Mouse (Mus musculus) MEL-GATA-1-ER (cell line): ENCODE results near the gene Rho.

Source experiments
- DNase-seq: peaks from one replicate; pipeline ENCODE4 v3.0.0-alpha.2; 2012; ENCODE audit warnings: low read depth; ENCODE audit errors: extremely low read depth

Rho gene

GRCm38 (mm10) chr6:115931639-115932038 lies at the start of gene Rho:
TSS of gene Rho (plus strand) at chr6:115931748.
- no peak for DNase-seq

- no peak for DNase-seq
These were observed 47.5 kb upstream of the Rho start for GRCm38 (mm10) chr6:115884018-115884417.

GRCm38 (mm10) chr6:115886894-115887293 lies 44.7 kb upstream of the Rho start:
- peak; percentile 67 for DNase-seq

GRCm38 (mm10) chr6:115888296-115888695 lies 43.3 kb upstream of the Rho start:
- DNase-seq: peak; percentile 46

- DNase-seq: no peak
These were observed 40.9 kb upstream of the Rho start for GRCm38 (mm10) chr6:115890601-115891000.

GRCm38 (mm10) chr6:115891061-115891460 lies 40.5 kb upstream of the Rho start:
- no peak for DNase-seq

- DNase-seq: no peak
These were observed 40.0 kb upstream of the Rho start for GRCm38 (mm10) chr6:115891497-115892061.

GRCm38 (mm10) chr6:115892363-115892762 lies 39.2 kb upstream of the Rho start:
- DNase-seq: no peak

- no peak for DNase-seq
These were observed 35.2 kb upstream of the Rho start for GRCm38 (mm10) chr6:115896346-115896745.

- DNase-seq: no peak
These were observed 34.4 kb upstream of the Rho start for GRCm38 (mm10) chr6:115897117-115897516.

GRCm38 (mm10) chr6:115897926-115898520 lies 33.5 kb upstream of the Rho start:
- no peak for DNase-seq

- no peak for DNase-seq
These were observed 30.5 kb upstream of the Rho start for GRCm38 (mm10) chr6:115901062-115901461.

- DNase-seq: no peak
These were observed 30.0 kb upstream of the Rho start for GRCm38 (mm10) chr6:115901489-115901931.

- DNase-seq: no peak
These were observed 29.0 kb upstream of the Rho start for GRCm38 (mm10) chr6:115902545-115902944.

- DNase-seq: no peak
These were observed 26.0 kb upstream of the Rho start for GRCm38 (mm10) chr6:115905568-115905967.

- no peak for DNase-seq
These were observed 25.1 kb upstream of the Rho start for GRCm38 (mm10) chr6:115906455-115906854.

- DNase-seq: peak; percentile 84
These were observed 24.7 kb upstream of the Rho start for GRCm38 (mm10) chr6:115906871-115907270.

- peak; percentile 50 for DNase-seq
These were observed 23.0 kb upstream of the Rho start for GRCm38 (mm10) chr6:115908421-115908982.

GRCm38 (mm10) chr6:115909052-115909451 lies 22.5 kb upstream of the Rho start:
- peak; percentile 91 for DNase-seq

GRCm38 (mm10) chr6:115909940-115910339 lies 21.6 kb upstream of the Rho start:
- no peak for DNase-seq

GRCm38 (mm10) chr6:115911763-115912162 lies 19.8 kb upstream of the Rho start:
- no peak for DNase-seq

GRCm38 (mm10) chr6:115913482-115913881 lies 18.1 kb upstream of the Rho start:
- no peak for DNase-seq
